Mouse (Mus musculus): Measurements from ENCODE around the gene Adck1.
"Not testable (repeated sequence)": the region's sequence is repeated elsewhere in the genome, so short reads cannot be mapped to it uniquely, and the experiment has no call there.

The Adck1 gene

GRCm38 (mm10) chr12:88360441-88361119, at the start of gene Adck1:
Adck1 (plus strand) TSS chr12:88360554.
- DNase-seq (ENCODE audit: low spot score) = peak; percentile 93

GRCm38 (mm10) chr12:88314556-88314955, 45.8 kb upstream of the Adck1 start:
- DNase-seq (ENCODE audit: low spot score) = no peak

- DNase-seq (ENCODE audit: low spot score) = not testable (repeated sequence)
Measured at GRCm38 (mm10) chr12:88323926-88324325, 36.4 kb upstream of the Adck1 start, which contains the start of gene Gm5039. Gm5039 (minus strand) TSS chr12:88324026.

GRCm38 (mm10) chr12:88336662-88337413, 23.5 kb upstream of the Adck1 start:
- DNase-seq (ENCODE audit: low spot score) = not testable (repeated sequence)

- not testable (repeated sequence) for DNase-seq (ENCODE audit: low spot score)
Measured at GRCm38 (mm10) chr12:88341286-88341685, 19.1 kb upstream of the Adck1 start.

- no peak for DNase-seq (ENCODE audit: low spot score)
Measured at GRCm38 (mm10) chr12:88354182-88354702, 6.1 kb upstream of the Adck1 start.

GRCm38 (mm10) chr12:88361120-88361445, 729 bp downstream of the Adck1 start:
- DNase-seq (ENCODE audit: low spot score) = no peak

GRCm38 (mm10) chr12:88367673-88368072, 7.3 kb downstream of the Adck1 start:
- DNase-seq (ENCODE audit: low spot score) = no peak

GRCm38 (mm10) chr12:88368618-88369017, 8.3 kb downstream of the Adck1 start:
- no peak for DNase-seq (ENCODE audit: low spot score)

GRCm38 (mm10) chr12:88369690-88370089, 9.3 kb downstream of the Adck1 start:
- DNase-seq (ENCODE audit: low spot score) = not testable (repeated sequence)

GRCm38 (mm10) chr12:88370321-88370720, 10.0 kb downstream of the Adck1 start:
- DNase-seq (ENCODE audit: low spot score) = not testable (repeated sequence)

- DNase-seq (ENCODE audit: low spot score) = no peak
Measured at GRCm38 (mm10) chr12:88372018-88372417, 11.7 kb downstream of the Adck1 start.

- no peak for DNase-seq (ENCODE audit: low spot score)
Measured at GRCm38 (mm10) chr12:88376820-88377219, 16.5 kb downstream of the Adck1 start.

- DNase-seq (ENCODE audit: low spot score) = no peak
Measured at GRCm38 (mm10) chr12:88378256-88378655, 17.9 kb downstream of the Adck1 start.

GRCm38 (mm10) chr12:88388832-88389231, 28.5 kb downstream of the Adck1 start:
- DNase-seq (ENCODE audit: low spot score) = no peak

- no peak for DNase-seq (ENCODE audit: low spot score)
Measured at GRCm38 (mm10) chr12:88398658-88399057, 38.3 kb downstream of the Adck1 start.

GRCm38 (mm10) chr12:88403541-88403940, 43.2 kb downstream of the Adck1 start:
- DNase-seq (ENCODE audit: low spot score) = peak; percentile 2

- DNase-seq (ENCODE audit: low spot score) = peak; percentile 30
Measured at GRCm38 (mm10) chr12:88405113-88405512, 44.8 kb downstream of the Adck1 start.

- no peak for DNase-seq (ENCODE audit: low spot score)
Measured at GRCm38 (mm10) chr12:88407996-88408322, 47.6 kb downstream of the Adck1 start.

- DNase-seq (ENCODE audit: low spot score) = peak; percentile 2
Measured at GRCm38 (mm10) chr12:88408323-88409047, 48.1 kb downstream of the Adck1 start.

GRCm38 (mm10) chr12:88413239-88413638, 52.9 kb downstream of the Adck1 start:
- DNase-seq (ENCODE audit: low spot score) = no peak

GRCm38 (mm10) chr12:88419912-88420621, 59.7 kb downstream of the Adck1 start:
- no peak for DNase-seq (ENCODE audit: low spot score)

Data from lung, postnatal 25 days (tissue).